Mouse (Mus musculus) kidney, embryonic 16.5 days (tissue): Measurements from ENCODE around the gene Gm5447. TPM values are rescaled to one million over a fixed set of nuclear protein-coding genes. Genes with fewer than 3 reads are reported as not detected.

Source experiments
- ATAC-seq: fragments of 200-750 bp; cut with Nextera tagmentation; 2 replicates; pipeline ENCODE4 v1.8.0; 2017; ENCODE audit warnings: moderate TSS enrichment; ENCODE audit not compliant: low FRiP score, low TSS enrichment
- H3K27ac ChIP-seq: fragments of 300-500 bp; sonication (generic); 2 replicates; pipeline ENCODE4 v1.5.1; 2014; ENCODE audit warnings: low read length
- H3K27me3 ChIP-seq: fragments of 300-500 bp; sonication (generic); 2 replicates; pipeline ENCODE4 v1.6.1; 2014; ENCODE audit warnings: low read length, control low read depth, mixed read lengths; ENCODE audit not compliant: insufficient read depth
- H3K36me3 ChIP-seq: fragments of 300-500 bp; sonication (generic); 2 replicates; pipeline ENCODE4 v1.6.1; 2014; ENCODE audit warnings: low read length, control low read depth, mixed read lengths; ENCODE audit not compliant: insufficient read depth
- H3K4me1 ChIP-seq: fragments of 300-500 bp; sonication (generic); 2 replicates; pipeline ENCODE4 v1.6.1; 2014; ENCODE audit warnings: low read length, control low read depth, mixed read lengths; ENCODE audit not compliant: insufficient read depth
- H3K4me2 ChIP-seq: fragments of 300-500 bp; sonication (generic); replicated peaks from 2 replicates; pipeline ENCODE4 v1.6.1; 2014; ENCODE audit warnings: low read depth, low read length
- H3K4me3 ChIP-seq: fragments of 300-500 bp; sonication (generic); 2 replicates; pipeline ENCODE4 v1.5.1; 2014; ENCODE audit warnings: mild to moderate bottlenecking, low read length
- H3K9ac ChIP-seq: fragments of 300-500 bp; sonication (generic); replicated peaks from 2 replicates; pipeline ENCODE4 v1.6.1; 2014; ENCODE audit warnings: low read length
- H3K9me3 ChIP-seq: fragments of 300-500 bp; sonication (generic); 2 replicates; pipeline ENCODE4 v1.6.1; 2016; ENCODE audit warnings: low read length, control low read depth
- WGBS: fragments of 180-500 bp; shearing (Covaris S2); extraction: QIAGEN DNeasy Blood & Tissue Kit; methylation state at CpG from one replicate; pipeline ENCODE4 v1.1.7; 2014; 5-methylcytosine and 5-hydroxymethylcytosine counted together
- polyA plus RNA-seq: library from polyadenylated mRNA; unstranded; fragments of >200 nt; fragmentation: Nextera tagmentation; extraction: Ambion mirVana; gene quantifications from 2 replicates; pipeline ENCODE4 v1.2.1, GENCODE M21; 2015

The Gm5447 gene
- polyA plus RNA-seq, 1 experiment from 2014 or later: not detected

DNA sequence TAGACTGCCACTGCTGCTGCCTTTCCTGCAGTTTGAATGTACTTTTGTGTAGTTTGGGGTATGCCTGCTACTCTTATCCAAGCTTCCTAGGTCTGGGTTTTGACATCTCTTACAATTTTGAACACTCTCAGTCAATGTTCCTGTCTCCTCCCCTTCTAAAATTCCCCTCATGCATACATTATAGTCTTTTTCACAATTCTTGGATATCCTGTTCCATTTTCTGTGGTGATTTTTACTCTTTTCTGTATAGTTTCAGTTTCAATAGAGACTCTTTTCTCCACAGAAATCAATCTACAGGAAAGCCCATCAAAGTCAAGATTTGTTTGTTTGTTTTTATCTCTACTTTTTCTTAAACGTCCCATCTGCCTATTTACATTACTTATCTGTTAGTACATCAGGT lies 20.4 kb upstream of the Gm5447 start:
- peaks cover 5% of the 10 kb centered on the region for H3K9me3 ChIP-seq
- no peak overlapping the region for H3K9ac ChIP-seq
- H3K4me2 ChIP-seq: no peak overlapping the region
- H3K36me3 ChIP-seq: no peaks in the 10 kb centered on the region
- H3K27ac ChIP-seq: no peak overlapping the region
- no peaks in the 10 kb centered on the region for H3K4me1 ChIP-seq
- no peaks in the 10 kb centered on the region for H3K27me3 ChIP-seq
- no peak overlapping the region for H3K4me3 ChIP-seq
- ATAC-seq: no peak
- 53% methylated on average over 1 of the region's 1 CpGs for WGBS

DNA sequence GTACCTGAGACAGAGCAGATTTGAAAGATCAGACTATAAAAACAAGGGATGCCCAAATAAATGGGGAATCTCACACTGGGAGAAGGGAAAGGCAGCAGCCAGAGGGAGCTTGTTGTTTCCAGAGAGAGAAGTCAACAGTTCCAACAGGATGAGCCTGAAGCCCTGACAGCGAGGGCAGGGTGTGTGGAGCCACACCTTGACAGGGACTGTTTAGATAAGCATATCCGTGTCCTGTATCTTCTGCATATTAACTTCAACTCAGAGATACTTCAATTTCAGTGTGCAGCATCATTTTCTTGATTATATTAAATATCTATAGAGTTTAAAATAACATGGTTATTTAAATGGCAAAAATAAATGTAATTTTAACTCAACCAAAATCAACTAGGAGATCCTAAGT lies 13.3 kb upstream of the Gm5447 start:
- Histone ChIP-seq H3K27me3 (no peaks in the 10 kb centered on the region), H3K36me3 (no peaks in the 10 kb centered on the region), H3K4me1 (peaks cover 3% of the 10 kb centered on the region), H3K4me2 (no peak overlapping the region), H3K27ac (no peak overlapping the region), H3K4me3 (no peak overlapping the region), H3K9ac (no peak overlapping the region), H3K9me3 (no peaks in the 10 kb centered on the region)
- 88% methylated on average over 2 of the region's 2 CpGs for WGBS
- no peak for ATAC-seq

DNA sequence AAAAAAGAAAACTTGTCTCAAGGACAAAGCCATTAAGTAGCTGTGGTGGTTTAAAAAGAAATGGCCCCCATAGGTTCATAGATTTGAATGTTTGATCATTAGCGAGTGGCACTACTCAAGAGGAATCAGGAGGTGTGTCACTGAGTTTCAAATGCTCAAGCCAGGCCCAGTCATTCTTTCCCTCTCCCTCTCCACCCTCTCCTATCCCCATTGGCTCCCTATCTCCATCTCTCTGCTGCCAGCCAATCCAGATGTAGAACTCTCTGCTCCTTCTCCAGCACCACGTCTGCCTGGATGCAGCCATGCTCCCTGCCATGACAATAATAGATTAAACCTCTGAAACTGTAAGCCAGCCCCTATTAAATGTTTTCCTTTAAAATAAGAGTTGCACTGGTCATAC lies 12.1 kb upstream of the Gm5447 start:
- no peaks in the 10 kb centered on the region for H3K27me3 ChIP-seq
- H3K9me3 ChIP-seq: no peaks in the 10 kb centered on the region
- peaks cover 14% of the 10 kb centered on the region for H3K4me1 ChIP-seq
- no peak overlapping the region for H3K4me3 ChIP-seq
- H3K9ac ChIP-seq: no peak overlapping the region
- no peaks in the 10 kb centered on the region for H3K36me3 ChIP-seq
- no peak for ATAC-seq
- 74% methylated on average over 2 of the region's 2 CpGs for whole genome bisulfite sequencing
- no peak overlapping the region for H3K27ac ChIP-seq
- no peak overlapping the region for H3K4me2 ChIP-seq

DNA sequence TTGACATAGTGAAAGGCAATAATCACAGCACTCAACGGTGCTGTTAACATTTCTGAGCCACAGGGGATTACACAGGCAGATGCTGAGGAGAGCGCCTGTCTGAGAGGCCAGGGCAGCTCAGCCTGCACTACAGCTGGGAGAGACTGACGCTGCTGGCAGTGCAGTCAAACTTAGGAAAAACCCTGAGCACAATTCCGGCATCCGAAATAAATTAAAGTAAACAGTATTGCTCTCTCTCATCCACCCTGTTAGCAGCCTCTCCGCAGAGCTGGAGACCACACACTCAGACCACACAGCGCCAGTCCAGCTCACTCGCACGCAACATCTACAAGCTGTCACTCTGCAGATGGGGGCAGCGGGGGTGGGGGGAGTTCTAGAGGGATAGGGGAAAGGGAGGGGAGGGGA lies 7.5 kb upstream of the Gm5447 start:
- Histone ChIP-seq H3K27ac (no peak overlapping the region; the same call in 1 of the 2 replicates), H3K9ac (peak overlapping the region; percentile 38; the same call in 1 of the 2 replicates), H3K9me3 (no peaks in the 10 kb centered on the region), H3K27me3 (no peaks in the 10 kb centered on the region), H3K4me2 (peak overlapping the region; percentile 32; the same call in 1 of the 2 replicates), H3K4me3 (no peak overlapping the region), H3K4me1 (peaks cover 18% of the 10 kb centered on the region), H3K36me3 (no peaks in the 10 kb centered on the region)
- peak; percentile 93 for ATAC-seq
- WGBS: 19% methylated on average over 10 of the region's 10 CpGs

DNA sequence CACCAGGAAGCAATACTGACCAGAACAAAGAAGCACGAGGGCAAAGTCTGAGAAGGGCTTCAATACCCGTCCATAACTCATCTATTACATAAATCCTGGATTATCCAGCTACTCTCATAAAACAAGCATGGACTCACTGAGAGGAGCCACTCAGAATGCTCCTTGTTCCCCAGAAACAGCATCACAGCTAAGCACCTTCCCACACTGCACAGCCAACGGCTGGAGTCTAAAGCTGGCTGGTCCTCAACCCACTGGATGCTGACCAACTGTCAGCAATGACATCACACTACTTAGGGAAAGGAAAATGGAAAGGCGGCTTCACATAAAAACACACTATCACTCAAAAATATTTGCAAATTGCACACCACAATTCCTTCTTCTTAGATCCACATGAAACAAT lies 5.7 kb upstream of the Gm5447 start:
- Histone ChIP-seq H3K4me1 (peaks cover 24% of the 10 kb centered on the region), H3K27ac (no peak overlapping the region), H3K4me3 (no peak overlapping the region), H3K9ac (no peak overlapping the region), H3K4me2 (no peak overlapping the region), H3K27me3 (no peaks in the 10 kb centered on the region), H3K9me3 (no peaks in the 10 kb centered on the region), H3K36me3 (no peaks in the 10 kb centered on the region)
- no peak for ATAC-seq
- WGBS: 72% methylated on average over 4 of the region's 4 CpGs

DNA sequence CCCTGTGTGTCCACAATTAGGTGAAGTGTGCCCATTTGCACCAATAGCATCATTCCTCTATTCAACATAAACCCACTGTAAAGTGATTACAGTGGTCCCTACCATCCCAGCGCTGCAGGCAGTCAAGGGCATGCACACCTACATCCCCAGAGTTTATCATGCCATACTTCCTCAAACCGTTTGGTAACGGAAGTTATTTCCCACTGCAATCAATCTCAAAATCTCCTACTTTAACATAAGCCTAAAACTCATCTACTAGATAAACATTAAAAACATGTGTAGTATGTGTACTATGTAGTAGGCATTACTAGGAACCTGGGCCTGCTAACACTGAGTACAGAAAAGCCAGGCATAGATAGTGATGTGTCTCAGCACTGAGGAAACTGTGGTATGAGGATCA lies 3.0 kb upstream of the Gm5447 start:
- Histone ChIP-seq H3K4me1 (peaks cover 22% of the 10 kb centered on the region), H3K4me3 (no peak overlapping the region), H3K9ac (no peak overlapping the region), H3K9me3 (no peaks in the 10 kb centered on the region), H3K27ac (no peak overlapping the region), H3K4me2 (no peak overlapping the region), H3K27me3 (no peaks in the 10 kb centered on the region; the same call in 1 of the 2 replicates), H3K36me3 (no peaks in the 10 kb centered on the region)
- 87% methylated on average over 3 of the region's 3 CpGs for WGBS
- no peak for ATAC-seq

DNA sequence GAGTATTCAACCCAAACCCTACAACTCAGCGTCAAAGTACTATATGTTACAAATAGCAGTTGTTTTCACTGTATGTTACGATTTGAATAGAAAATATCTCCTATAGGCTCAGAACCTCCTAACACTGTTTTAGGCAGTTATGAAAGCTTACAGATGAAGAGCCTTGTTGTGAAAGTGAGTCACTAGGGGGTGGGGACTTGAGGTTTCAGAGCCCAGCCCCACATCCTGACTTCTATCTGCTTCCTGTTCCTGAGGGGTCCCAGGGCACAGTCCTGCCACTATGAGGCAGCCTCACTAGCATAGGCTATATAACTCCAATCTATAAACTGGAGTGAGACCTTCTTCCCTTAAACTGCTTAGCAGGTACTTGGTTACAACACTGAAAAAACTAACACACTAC lies 1.9 kb upstream of the Gm5447 start:
- no peak for ATAC-seq
- no peak overlapping the region for H3K4me3 ChIP-seq
- no peak overlapping the region for H3K27ac ChIP-seq
- no peaks in the 10 kb centered on the region for H3K9me3 ChIP-seq
- no peak overlapping the region for H3K9ac ChIP-seq
- peaks cover 12% of the 10 kb centered on the region; the same call in 1 of the 2 replicates for H3K4me1 ChIP-seq
- 89% methylated on average over 2 of the region's 2 CpGs for WGBS
- no peaks in the 10 kb centered on the region; the same call in none of the 2 replicates for H3K27me3 ChIP-seq
- H3K36me3 ChIP-seq: no peaks in the 10 kb centered on the region
- H3K4me2 ChIP-seq: no peak overlapping the region

DNA sequence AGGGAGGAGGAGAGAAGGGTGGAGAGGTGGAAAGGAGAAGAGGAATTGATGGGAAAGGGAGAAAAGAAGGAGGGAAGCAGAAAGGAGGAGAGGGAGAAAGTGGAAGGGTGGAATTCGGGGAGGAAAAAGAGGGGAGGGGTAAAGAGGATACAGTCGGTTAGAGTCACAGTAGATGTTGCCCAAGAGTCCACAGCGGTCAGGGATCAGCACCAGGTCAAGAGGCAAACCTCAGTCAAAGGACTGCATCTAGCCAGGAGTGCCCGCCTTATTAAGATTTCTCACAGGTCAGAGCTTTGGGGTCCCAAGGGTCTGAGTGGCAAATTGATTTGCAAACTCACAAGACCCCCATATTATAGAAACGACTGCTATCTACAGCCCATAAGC lies 235 bp downstream of the Gm5447 start:
- ATAC-seq: peak; percentile 53; the same call in 1 of the 2 replicates
- 23% methylated on average over 5 of the region's 5 CpGs for WGBS
- H3K9me3 ChIP-seq: no peaks in the 10 kb centered on the region
- H3K27me3 ChIP-seq: no peaks in the 10 kb centered on the region; the same call in none of the 2 replicates
- peaks cover 9% of the 10 kb centered on the region; the same call in 1 of the 2 replicates for H3K4me1 ChIP-seq
- H3K36me3 ChIP-seq: no peaks in the 10 kb centered on the region
- H3K9ac ChIP-seq: peak overlapping the region; percentile 95
- H3K4me2 ChIP-seq: peak overlapping the region; percentile 72
- H3K4me3 ChIP-seq: peak overlapping the region; percentile 93
- 0 out of 2 replicates have a peak overlapping the region, but pooled peaks have one; percentile 90 for H3K27ac ChIP-seq

DNA sequence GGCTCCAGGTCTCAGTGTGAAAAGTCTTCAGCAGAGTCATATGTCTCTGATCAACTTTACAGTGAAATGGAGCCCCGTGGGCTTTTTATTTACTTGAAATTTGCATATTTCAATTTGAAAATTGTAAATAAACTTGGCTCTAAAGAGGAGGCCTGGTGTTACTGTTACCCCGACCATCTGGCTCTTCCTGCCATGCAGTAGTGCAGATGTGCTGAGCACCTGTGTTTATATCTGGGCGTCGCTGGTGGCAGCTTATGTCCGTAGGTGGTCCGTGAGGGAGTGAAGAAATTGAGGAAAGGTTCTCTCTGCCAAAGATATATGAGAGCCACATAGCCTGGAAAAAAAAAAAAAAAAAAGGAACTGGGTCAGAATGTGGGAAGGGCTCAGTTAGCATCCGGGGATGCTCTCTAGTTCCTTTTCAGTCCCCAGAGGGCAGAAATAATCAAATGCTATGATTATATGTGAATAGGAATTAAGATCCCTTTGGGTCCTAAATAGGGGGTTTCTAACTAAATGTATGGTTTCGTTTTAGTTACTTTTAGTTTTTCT lies 2.6 kb downstream of the Gm5447 start:
- Histone ChIP-seq H3K9ac (no peak overlapping the region), H3K4me1 (peaks cover 9% of the 10 kb centered on the region; the same call in 1 of the 2 replicates), H3K36me3 (no peaks in the 10 kb centered on the region), H3K27me3 (no peaks in the 10 kb centered on the region; the same call in none of the 2 replicates), H3K4me2 (no peak overlapping the region), H3K4me3 (no peak overlapping the region), H3K9me3 (no peaks in the 10 kb centered on the region), H3K27ac (no peak overlapping the region)
- 53% methylated on average over 8 of the region's 8 CpGs for WGBS
- ATAC-seq: no peak

DNA sequence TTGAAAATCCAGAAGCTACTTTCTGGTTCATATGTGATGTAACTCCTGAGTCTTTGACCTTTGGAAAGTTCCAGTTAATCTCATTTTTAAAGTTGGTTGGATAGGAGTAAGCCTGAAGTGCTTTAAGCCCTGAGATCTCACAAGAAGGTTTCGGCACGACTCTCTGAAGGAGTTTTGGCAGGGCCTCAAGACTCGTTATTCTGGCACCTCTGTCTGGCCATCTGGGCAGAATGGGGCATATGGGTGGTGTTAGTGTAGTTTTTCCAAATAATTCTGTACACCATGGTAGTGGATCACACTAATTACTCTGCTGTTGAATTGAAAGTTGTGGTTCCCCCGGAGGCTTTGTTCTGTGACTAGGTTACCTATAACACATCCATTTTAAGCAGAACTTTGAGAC lies 4.2 kb downstream of the Gm5447 start:
- H3K36me3 ChIP-seq: no peaks in the 10 kb centered on the region
- no peak overlapping the region for H3K4me2 ChIP-seq
- no peak overlapping the region for H3K4me3 ChIP-seq
- H3K9me3 ChIP-seq: no peaks in the 10 kb centered on the region
- 49% methylated on average over 4 of the region's 4 CpGs for WGBS
- H3K27ac ChIP-seq: no peak overlapping the region
- ATAC-seq: no peak
- H3K27me3 ChIP-seq: no peaks in the 10 kb centered on the region; the same call in none of the 2 replicates
- peaks cover 3% of the 10 kb centered on the region; the same call in 1 of the 2 replicates for H3K4me1 ChIP-seq
- H3K9ac ChIP-seq: no peak overlapping the region
